Mouse (Mus musculus): Measurements from ENCODE around the gene Stat6. TPM values are rescaled to one million over a fixed set of nuclear protein-coding genes. Genes with fewer than 3 reads are reported as not detected.
A peak's percentile ranks its signal among the peaks of the same experiment; 100 is the strongest.
"Not testable (repeated sequence)": the region's sequence is repeated elsewhere in the genome, so short reads cannot be mapped to it uniquely, and the experiment has no call there.

Stat6 gene
- total RNA-seq, 4 experiments from 2014 or later: 10.0 to 13.6 (median 11.3) TPM

- DNase-seq (ENCODE audit: low spot score in 2 of 2): no peak
Measured at GRCm38 (mm10) chr10:127643553-127644238, 910 bp downstream of the Stat6 start.

- DNase-seq (ENCODE audit: low spot score in 2 of 2): no peak
Measured at GRCm38 (mm10) chr10:127645791-127646190, 3.0 kb downstream of the Stat6 start.

- no peak for DNase-seq (ENCODE audit: low spot score in 2 of 2)
Measured at GRCm38 (mm10) chr10:127652906-127653638, 10.3 kb downstream of the Stat6 start.

- DNase-seq (ENCODE audit: low spot score in 2 of 2): no peak
Measured at GRCm38 (mm10) chr10:127654970-127655579, 12.3 kb downstream of the Stat6 start.

GRCm38 (mm10) chr10:127657617-127658016, 14.8 kb downstream of the Stat6 start:
- not testable (repeated sequence) for DNase-seq (ENCODE audit: low spot score in 2 of 2)

- DNase-seq (ENCODE audit: low spot score in 2 of 2): no peak
Measured at GRCm38 (mm10) chr10:127658076-127658475, 15.3 kb downstream of the Stat6 start.

GRCm38 (mm10) chr10:127659551-127659950, 16.8 kb downstream of the Stat6 start:
- no peak for DNase-seq (ENCODE audit: low spot score in 2 of 2)

- DNase-seq (ENCODE audit: low spot score in 2 of 2): no peak
Measured at GRCm38 (mm10) chr10:127661291-127661914, 18.6 kb downstream of the Stat6 start.

GRCm38 (mm10) chr10:127661915-127662663, 19.3 kb downstream of the Stat6 start:
- no peak for DNase-seq (ENCODE audit: low spot score in 2 of 2)

- DNase-seq (ENCODE audit: low spot score in 2 of 2): no peak
Measured at GRCm38 (mm10) chr10:127662666-127663253, 20.0 kb downstream of the Stat6 start.

- no peak for DNase-seq (ENCODE audit: low spot score in 2 of 2)
Measured at GRCm38 (mm10) chr10:127663590-127663989, 20.8 kb downstream of the Stat6 start.

- DNase-seq (ENCODE audit: low spot score in 2 of 2): no peak
Measured at GRCm38 (mm10) chr10:127664166-127664565, 21.4 kb downstream of the Stat6 start.

GRCm38 (mm10) chr10:127664891-127665290, 22.1 kb downstream of the Stat6 start:
- DNase-seq (ENCODE audit: low spot score in 2 of 2): no peak

GRCm38 (mm10) chr10:127665366-127666181, 22.8 kb downstream of the Stat6 start:
- DNase-seq (ENCODE audit: low spot score in 2 of 2): no peak

GRCm38 (mm10) chr10:127666501-127667268, 23.9 kb downstream of the Stat6 start, which contains the start of gene Nemp1:
Gene Nemp1, plus strand, starts transcription at chr10:127666901.
- peak; percentile 68 to 72 for DNase-seq (ENCODE audit: low spot score in 2 of 2)

GRCm38 (mm10) chr10:127667269-127668092, 24.7 kb downstream of the Stat6 start:
- DNase-seq (ENCODE audit: low spot score in 2 of 2): peak; percentile 63 to 64

GRCm38 (mm10) chr10:127668093-127669050, 25.6 kb downstream of the Stat6 start, which contains the start of gene Nab2:
Gene Nab2, minus strand, starts transcription at chr10:127668568.
- peak; percentile 63 to 71 for DNase-seq (ENCODE audit: low spot score in 2 of 2)

Measured in layer of hippocampus, adult 8-10 months (tissue).